Comparison of ENCODE assay signal across 17 mouse cellular contexts in the genomic region with DNA sequence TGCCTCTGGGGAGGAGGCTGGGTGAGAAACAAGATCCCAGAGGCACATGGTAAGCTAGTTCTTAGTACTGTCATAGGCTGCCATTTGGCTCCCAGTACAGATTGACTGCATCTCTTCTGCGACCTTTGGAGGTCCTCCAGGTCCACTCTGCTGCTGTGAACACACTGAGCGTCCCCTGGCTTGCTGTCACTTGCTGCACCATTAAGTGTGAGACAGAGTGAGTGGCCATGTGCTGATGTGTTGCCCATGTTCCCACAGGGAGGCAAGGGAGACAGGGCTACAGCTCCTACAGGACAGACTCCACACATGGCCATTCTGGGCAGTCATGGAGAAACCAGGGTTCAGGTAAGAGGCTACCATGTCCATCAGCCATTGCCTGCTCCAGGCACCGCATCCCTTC. TPM values are rescaled to one million over a fixed set of nuclear protein-coding genes. Genes with fewer than 3 reads are reported as not detected.
A peak's percentile ranks its signal among the peaks of the same experiment; 100 is the strongest.
DNase-seq lines count a peak whose midpoint lies in the region; TF ChIP-seq lines count a peak whose summit lies in the region.
"Had no signal": no experiment of that assay in that cellular context is flagged by ENCODE, and none has a peak within 500 bp of the region (broad histone marks: within the 10 kb centered on the region; RNA-seq: fewer than 3 reads in every experiment).

No protein-coding gene starts in this region.

- peak; percentile 74 for DNase-seq in gastrocnemius, adult 2 months
- no peak for DNase-seq in gastrocnemius, adult 8-10 months (ENCODE audit: low spot score in 2 of 2)
- DNase-seq in heart, adult 8-10 months (ENCODE audit: low spot score): peak; percentile 36
- no peak for DNase-seq in heart, postnatal 25 days (ENCODE audit: low spot score)
- peak; percentile 15 for DNase-seq in gastrocnemius, postnatal 10 days
- DNase-seq in skeletal muscle tissue, adult 2 months (ENCODE audit: low read depth, low spot score): peak; percentile 39
- no peak for DNase-seq in ovary, postnatal 10 days (ENCODE audit: low spot score)
- DNase-seq: adrenal gland, postnatal 14 days; cerebellum, adult 11-12 months; cerebellum, adult 9-10 months; cerebellum, postnatal 25 days; kidney, adult 18-20 months had no signal

- TF ChIP-seq CTCF in gastrocnemius, adult 2 months (IDR thresholded peaks at IDR 0.05): no peak

- H3K4me3 ChIP-seq in gastrocnemius, adult 2 months: no peak overlapping the region
- H3K4me3 ChIP-seq: embryonic facial prominence, embryonic 12.5 days; forebrain, embryonic 15.5 days; hindbrain, embryonic 10.5 days; intestine, embryonic 15.5 days had no signal

- intact Hi-C loops in gastrocnemius, adult 2 months (cut with DNase I): no loop called here
- intact Hi-C loops in heart, postnatal 25 days (cut with DNase I): no loop called here

- peak overlapping the region; percentile 66; the same call in 1 of the 2 replicates for H3K27ac ChIP-seq in gastrocnemius, adult 2 months
- H3K27ac ChIP-seq: embryonic facial prominence, embryonic 12.5 days; forebrain, embryonic 15.5 days; hindbrain, embryonic 10.5 days; hindbrain, embryonic 14.5 days; intestine, embryonic 15.5 days had no signal

RNA-seq across cellular contexts. Expression of a gene that starts 29.9 kb away (rescaled TPM):
- 10 to 100 TPM; 10.9 to 12.8 TPM for total RNA-seq in gastrocnemius, adult 2 months (2021)
- total RNA-seq in gastrocnemius, adult 8-10 months (2022): 10 to 100 TPM in 3 of 4 experiments, 1 to 10 TPM in 1; 9.5 to 12.1 (median 10.5) TPM
- 10 to 100 TPM; 11.2 to 14.7 (median 14.2) TPM for total RNA-seq in heart, adult 8-10 months (2022)
- total RNA-seq in heart, postnatal 25 days (2021): 10 to 100 TPM; 10.8 to 11.8 TPM
- total RNA-seq in gastrocnemius, postnatal 10 days (2021): 10 to 100 TPM in 1 of 2 experiments, 1 to 10 TPM in 1; 9.8 to 12.0 TPM

RNA-seq across cellular contexts. Expression of a gene that starts 49.3 kb away (rescaled TPM):
- 1 to 10 TPM; 3.0 to 4.1 TPM for total RNA-seq in gastrocnemius, adult 2 months (2021)
- 1 to 10 TPM; 1.4 to 4.0 (median 2.1) TPM for total RNA-seq in gastrocnemius, adult 8-10 months (2022)
- 1 to 10 TPM; 3.7 to 7.3 (median 5.7) TPM for total RNA-seq in heart, adult 8-10 months (2022)
- 1 to 10 TPM; 6.1 TPM for total RNA-seq in heart, postnatal 25 days (2021)
- total RNA-seq in gastrocnemius, postnatal 10 days (2021): 10 to 100 TPM; 10.3 to 14.7 TPM

Comparison
In these comparisons a context has a peak if more than half of its experiments do, and no peak if none do; other contexts are left out.
1. DNase-seq: peak in gastrocnemius, adult 2 months (single experiment), heart, adult 8-10 months (single experiment), gastrocnemius, postnatal 10 days (single experiment) and skeletal muscle tissue, adult 2 months (single experiment); none in gastrocnemius, adult 8-10 months (0 of 2), heart, postnatal 25 days (single experiment) and ovary, postnatal 10 days (single experiment).